Mouse (Mus musculus) ovary, adult 18-20 months (tissue): ENCODE data around the gene Ddo.

Source experiments
- DNase-seq: peaks from one replicate; pipeline ENCODE4 v3.0.0; 2022; ENCODE audit warnings: low spot score, mixed read lengths

The Ddo gene

GRCm38 (mm10) chr10:40629656-40630311, at the start of gene Ddo:
Ddo (plus strand) TSS chr10:40630011.
- peak; percentile 28 for DNase-seq

- no peak for DNase-seq
These were observed 46.1 kb upstream of the Ddo start for GRCm38 (mm10) chr10:40583584-40584255.

DNA sequence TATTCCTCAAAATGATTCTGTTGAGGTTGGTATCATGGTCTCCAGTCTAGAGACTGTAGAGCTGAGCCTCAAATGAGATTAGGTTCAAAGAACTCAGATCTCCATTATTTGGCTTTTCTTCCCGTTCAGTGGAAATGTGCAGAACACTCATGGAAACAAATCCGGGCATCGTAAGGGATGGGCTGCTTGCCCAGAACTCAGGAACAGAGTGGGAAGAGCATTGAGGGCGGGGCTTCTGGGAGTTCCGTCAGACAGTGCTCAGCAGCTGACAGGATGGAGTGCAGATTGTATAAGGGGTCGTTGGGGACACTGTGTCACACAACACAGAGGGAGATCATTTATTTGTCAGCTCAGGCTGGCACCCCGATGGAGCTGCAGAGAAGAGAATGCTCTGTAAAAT, 37.6 kb upstream of the Ddo start:
- no peak for DNase-seq

- DNase-seq = no peak
These were observed 32.6 kb upstream of the Ddo start for GRCm38 (mm10) chr10:40597177-40597576.

GRCm38 (mm10) chr10:40604706-40605394, 25.0 kb upstream of the Ddo start:
- no peak for DNase-seq

GRCm38 (mm10) chr10:40617973-40618372, 11.8 kb upstream of the Ddo start:
- no peak for DNase-seq

DNA sequence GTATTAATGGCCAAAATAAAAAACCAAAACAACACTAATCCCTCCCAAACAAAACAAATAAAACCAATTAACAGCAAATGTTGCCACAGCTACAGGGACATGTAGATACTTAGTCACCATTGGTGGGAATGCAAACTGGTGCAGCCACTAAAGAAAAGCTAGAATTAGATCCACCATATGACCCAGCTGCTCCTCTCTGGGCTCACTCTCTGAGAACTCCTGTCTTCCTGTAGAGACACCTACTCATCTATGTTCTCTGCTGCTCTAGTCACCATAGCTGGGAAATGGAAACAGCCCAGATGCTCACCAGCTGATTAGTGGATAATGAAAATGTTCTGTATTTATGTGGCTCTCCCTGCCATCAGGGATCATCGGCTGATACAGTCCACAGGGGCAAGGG, 10.1 kb upstream of the Ddo start:
- no peak for DNase-seq

GRCm38 (mm10) chr10:40629140-40629539, 671 bp upstream of the Ddo start:
- no peak for DNase-seq

GRCm38 (mm10) chr10:40630457-40630856, 646 bp downstream of the Ddo start:
- no peak for DNase-seq

DNA sequence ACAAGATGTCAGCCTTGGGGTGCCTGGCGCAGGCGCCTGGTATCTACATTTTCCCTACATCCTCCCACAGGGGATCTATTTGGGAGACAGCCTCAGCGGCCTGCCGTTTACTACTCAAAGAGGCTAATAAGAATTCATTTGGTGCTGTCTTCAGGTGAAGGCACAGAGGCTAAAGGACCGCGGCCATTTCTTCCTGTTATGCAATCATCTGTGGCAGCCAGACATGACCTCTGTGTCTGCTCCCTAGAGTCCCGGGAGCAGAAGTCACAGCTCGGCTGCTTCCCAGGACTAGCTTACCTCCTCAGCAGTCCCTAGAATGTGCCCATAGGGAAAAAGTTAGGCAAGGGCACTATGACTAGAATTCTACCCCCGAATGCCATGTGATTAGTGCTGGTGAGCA, 1.1 kb downstream of the Ddo start:
- DNase-seq = no peak

GRCm38 (mm10) chr10:40632087-40632486, 2.3 kb downstream of the Ddo start:
- no peak for DNase-seq

- no peak for DNase-seq
These were observed 7.5 kb downstream of the Ddo start for GRCm38 (mm10) chr10:40637331-40637730.

DNA sequence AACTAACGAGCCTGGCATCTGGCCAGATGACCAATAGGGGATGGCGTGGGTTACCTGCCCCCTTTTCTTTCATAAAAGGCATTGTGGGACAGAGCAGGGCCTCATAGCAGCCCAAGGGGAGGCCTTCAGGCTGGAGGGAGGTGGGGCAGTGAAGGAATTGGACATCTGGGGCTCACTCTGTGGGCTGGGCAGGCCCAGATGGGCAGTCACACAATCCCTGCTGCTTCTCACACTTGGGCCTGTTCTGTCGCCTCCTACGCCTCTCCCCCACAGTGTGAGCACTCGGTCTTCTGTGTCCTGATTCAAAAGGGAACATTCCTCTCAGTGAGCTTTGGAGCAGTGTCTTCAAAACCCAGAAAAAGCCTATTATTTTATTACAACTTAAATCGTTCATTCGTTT, 8.5 kb downstream of the Ddo start:
- peak; percentile 43 for DNase-seq

DNA sequence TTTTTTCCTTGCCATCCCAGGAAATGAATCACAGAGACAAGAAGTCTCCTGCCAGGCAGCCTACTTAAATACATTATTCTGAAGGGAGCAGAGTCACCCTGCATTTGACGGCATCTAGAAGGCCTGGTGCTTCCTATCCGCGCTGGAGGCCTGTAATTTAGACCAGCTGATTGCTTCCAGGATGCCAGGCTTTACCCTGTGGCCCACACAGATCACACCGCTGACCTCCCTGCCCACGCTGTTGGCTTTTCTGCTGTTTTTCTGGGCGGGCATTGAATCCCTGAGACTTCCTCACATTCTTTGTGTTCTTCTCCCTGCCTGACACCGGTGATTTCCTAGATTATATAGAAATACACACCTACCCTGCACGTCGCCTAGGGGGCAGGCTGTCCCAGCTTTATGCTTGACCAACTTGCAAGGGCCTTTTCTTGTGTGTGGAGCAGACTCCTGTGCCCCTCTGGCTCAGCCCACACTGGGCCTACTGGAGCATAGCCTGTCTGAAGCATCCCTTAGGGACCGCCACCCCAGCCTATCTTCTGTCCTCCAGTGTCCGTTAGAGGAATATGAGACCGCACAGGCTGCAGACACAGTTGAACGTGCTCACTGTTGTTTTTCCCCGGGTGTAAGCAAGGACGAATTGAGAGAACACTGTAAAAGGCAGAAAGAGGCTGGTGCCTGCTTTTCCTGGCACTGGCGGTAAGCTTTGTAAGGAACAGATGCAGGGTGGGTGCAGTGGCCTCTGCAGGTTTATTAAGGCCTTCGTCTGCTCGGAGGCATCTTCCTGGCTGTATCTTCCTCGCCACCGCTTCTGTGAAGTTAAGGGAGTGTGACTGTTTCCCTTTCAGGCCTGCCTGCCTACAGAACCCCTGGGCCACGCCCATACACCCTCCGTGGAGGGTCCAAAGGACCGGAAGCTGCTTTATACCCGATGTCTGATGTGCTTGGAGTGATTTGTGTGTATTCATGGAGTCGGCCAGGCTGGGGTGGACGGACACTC, 9.3 kb downstream of the Ddo start:
- DNase-seq = no peak

GRCm38 (mm10) chr10:40640406-40640805, 10.6 kb downstream of the Ddo start:
- no peak for DNase-seq

- DNase-seq = no peak
These were observed 12.1 kb downstream of the Ddo start for GRCm38 (mm10) chr10:40641901-40642300.

DNA sequence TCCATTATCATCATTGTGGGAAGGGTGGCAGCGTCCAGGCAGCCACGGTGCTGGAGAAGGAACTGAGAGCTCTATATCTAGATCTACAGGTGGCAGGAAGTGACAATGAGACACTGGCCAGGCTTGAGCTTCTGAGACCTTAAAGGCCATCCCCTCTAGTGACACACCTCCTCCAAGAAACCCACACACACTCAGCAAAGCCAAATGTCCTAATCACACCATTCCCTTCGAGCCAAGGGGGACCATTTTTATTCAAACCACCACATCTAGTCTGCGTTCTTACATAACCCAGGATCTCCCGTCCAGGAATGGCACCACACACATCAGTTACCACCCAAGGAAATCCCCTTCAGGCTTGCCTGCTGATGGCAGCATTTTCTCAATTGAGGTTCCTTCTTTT, 13.3 kb downstream of the Ddo start:
- DNase-seq = no peak

- DNase-seq = no peak
These were observed 14.6 kb downstream of the Ddo start for GRCm38 (mm10) chr10:40644456-40644855.

GRCm38 (mm10) chr10:40645346-40645745, 15.5 kb downstream of the Ddo start:
- no peak for DNase-seq

- DNase-seq = no peak
These were observed 19.0 kb downstream of the Ddo start for GRCm38 (mm10) chr10:40648776-40649175.

DNA sequence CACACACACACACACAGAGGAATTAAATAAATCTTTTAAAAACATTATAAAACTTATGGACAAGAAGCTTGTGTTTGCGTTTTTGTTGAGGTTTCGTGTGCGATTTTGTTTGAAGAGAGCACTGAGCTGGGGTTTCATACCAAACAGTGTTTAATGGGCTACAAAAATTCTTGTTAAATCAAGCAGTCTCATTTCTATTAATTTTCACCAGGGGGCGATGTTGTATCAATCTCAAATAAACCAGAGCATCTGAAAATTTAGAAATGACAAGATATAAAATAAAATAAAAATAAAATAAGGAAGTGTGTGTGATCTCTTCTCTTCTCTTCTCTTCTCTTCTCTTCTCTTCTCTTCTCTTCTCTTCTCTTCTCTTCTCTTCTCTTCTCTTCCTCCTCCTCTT, 19.8 kb downstream of the Ddo start:
- DNase-seq = no peak

DNA sequence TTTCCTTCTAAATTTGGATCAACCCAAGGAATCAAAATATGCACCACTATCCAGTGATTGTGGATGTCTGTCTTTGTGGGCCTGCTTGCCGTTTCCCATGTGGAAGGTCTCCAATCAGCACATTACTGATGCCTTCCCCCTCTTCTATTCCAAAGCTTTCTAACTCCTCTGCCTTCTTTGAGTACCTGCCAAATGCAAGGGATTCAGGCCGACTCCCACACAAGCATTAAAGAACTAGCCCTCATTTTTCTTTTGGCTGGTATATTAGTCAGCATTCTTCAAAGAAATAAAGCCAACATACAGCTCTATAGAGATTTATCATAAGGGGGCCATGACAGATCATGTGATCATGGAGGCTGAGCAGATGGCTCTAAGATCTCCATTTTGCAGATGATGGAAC, 21.9 kb downstream of the Ddo start:
- DNase-seq = no peak
